ENCODE assay signal across 16 mouse cellular contexts in genomic region chr3:103100735-103101134, GRCm38 (mm10). TPM values are rescaled to one million over a fixed set of nuclear protein-coding genes. Genes with fewer than 3 reads are reported as not detected.
DNase-seq lines count a peak whose midpoint lies in the region; ATAC-seq and TF ChIP-seq lines count a peak whose summit lies in the region.
"Had no signal": no experiment of that assay in that cellular context is flagged by ENCODE, and none has a peak within 500 bp of the region (broad histone marks: within the 10 kb centered on the region; RNA-seq: fewer than 3 reads in every experiment).

No protein-coding gene starts in this region.

- TF ChIP-seq CTCF in liver, embryonic 14.5 days (IDR thresholded peaks at IDR 0.05; ENCODE audit: low read depth) = peak; percentile 57

- no peak overlapping the region for H3K9ac ChIP-seq in liver, embryonic 14.5 days (replicated peaks)
- H3K9ac ChIP-seq: heart, embryonic 13.5 days; hindbrain, embryonic 12.5 days; liver, embryonic 13.5 days had no signal

- DNase-seq in embryo, embryonic 10.5 days (ENCODE audit: low spot score) = peak; percentile 18
- no peak for DNase-seq in embryo, embryonic 9.5 days (ENCODE audit: extremely low spot score)
- DNase-seq in liver, embryonic 14.5 days (ENCODE audit: low read depth in 3 of 3, low spot score in 3 of 3) = no peak
- DNase-seq in liver = no peak
- DNase-seq in ES-CJ7 (ENCODE audit: low read depth, low spot score) = peak; percentile 46
- DNase-seq in induced T-regulatory cell, adult 2 months (ENCODE audit: low read depth) = peak; percentile 70
- DNase-seq in cerebellum, postnatal 36 days = no peak
- DNase-seq: adrenal gland, postnatal 25 days; gastrocnemius, postnatal 36 days; kidney, adult 2 months; liver, embryonic 13.5 days; right cerebral cortex, adult 18-20 months had no signal

- no peaks in the 10 kb centered on the region for H3K36me3 ChIP-seq in liver, embryonic 14.5 days (replicated peaks; ENCODE audit: control insufficient read depth, insufficient read depth, low read depth)
- H3K36me3 ChIP-seq: heart, embryonic 13.5 days; hindbrain, embryonic 12.5 days; liver, embryonic 13.5 days had no signal

- H3K4me3 ChIP-seq in liver, embryonic 14.5 days (ENCODE audit: insufficient read depth in 1 of 2, low read depth in 2 of 2, low read length in 2 of 2) = no peak overlapping the region
- H3K4me3 ChIP-seq: heart, embryonic 13.5 days; hindbrain, embryonic 12.5 days; liver, embryonic 13.5 days had no signal

- no peaks in the 10 kb centered on the region; the same call in none of the 2 replicates for H3K27me3 ChIP-seq in liver, embryonic 14.5 days (ENCODE audit: control insufficient read depth, insufficient read depth, low read length)
- H3K27me3 ChIP-seq: heart, embryonic 13.5 days; liver, embryonic 13.5 days had no signal

- H3K27ac ChIP-seq in liver, embryonic 14.5 days = no peak overlapping the region
- H3K27ac ChIP-seq: heart, embryonic 13.5 days; hindbrain, embryonic 12.5 days had no signal

- WGBS in liver, embryonic 14.5 days (ENCODE audit: insufficient replicate concordance) = 25% methylated on average over 2 of the region's 2 CpGs

- peaks cover 5 to 9% of the 10 kb centered on the region in 2 experiments for H3K4me1 ChIP-seq in liver, embryonic 14.5 days (replicated peaks; ENCODE audit: control insufficient read depth in 2 of 2, insufficient read depth in 2 of 2, low read length in 1 of 2)

- H3K4me2 ChIP-seq in liver, embryonic 14.5 days (ENCODE audit: low read depth) = no peak overlapping the region
- H3K4me2 ChIP-seq: hindbrain, embryonic 12.5 days had no signal

- H3K9me3 ChIP-seq in liver, embryonic 14.5 days (ENCODE audit: control insufficient read depth, low read length) = no peaks in the 10 kb centered on the region
- H3K9me3 ChIP-seq: heart, embryonic 13.5 days; hindbrain, embryonic 12.5 days; liver, embryonic 13.5 days had no signal

- ATAC-seq in liver, embryonic 14.5 days (ENCODE audit: insufficient read depth) = no peak
- no peak for ATAC-seq in cerebellum, adult (ENCODE audit: insufficient number of reproducible peaks, low FRiP score, low TSS enrichment)
- ATAC-seq: forebrain, embryonic 16.5 days had no signal

- no peak for TF ChIP-seq EP300 in liver, embryonic 14.5 days (IDR thresholded peaks at IDR 0.05; ENCODE audit: low read depth)

RNA-seq across cellular contexts. Expression of gene Dennd2c, which starts 1.7 kb away (rescaled TPM):
- polyA plus RNA-seq in liver, embryonic 14.5 days (2012; rRNA removed) = 5.4 and 7.4 TPM in 2 replicates
- polyA plus RNA-seq in liver, embryonic 14.5 days (2014; fragmentation: Nextera tagmentation; extraction: Ambion mirVana) = 6.6 and 6.9 TPM in 2 replicates

RNA-seq across cellular contexts. Expression of gene Ampd1, which starts 26.9 kb away (rescaled TPM):
- polyA plus RNA-seq in liver, embryonic 14.5 days (2012; rRNA removed) = 0.05 and 0.07 TPM in 2 replicates
- 0.06 TPM in 1 of 2 replicates, not detected in the other for polyA plus RNA-seq in liver, embryonic 14.5 days (2014; fragmentation: Nextera tagmentation; extraction: Ambion mirVana)
- polyA plus RNA-seq: forebrain, embryonic 16.5 days; hindbrain, embryonic 12.5 days had no signal

RNA-seq across cellular contexts. Expression of gene Nras, which starts 42.6 kb away (rescaled TPM):
- 14.2 and 21.4 TPM in 2 replicates for polyA plus RNA-seq in liver, embryonic 14.5 days (2012; rRNA removed)
- polyA plus RNA-seq in liver, embryonic 14.5 days (2014; fragmentation: Nextera tagmentation; extraction: Ambion mirVana) = 43.2 TPM in 2 replicates

Comparison
In these comparisons a context has a peak if more than half of its experiments do, and no peak if none do; other contexts are left out.
1. DNase-seq: peak in embryo, embryonic 10.5 days (single experiment), ES-CJ7 (single experiment) and induced T-regulatory cell, adult 2 months (single experiment); none in embryo, embryonic 9.5 days (single experiment), liver, embryonic 14.5 days (0 of 3), liver (single experiment) and cerebellum, postnatal 36 days (0 of 2).